Mouse (Mus musculus) thymus, adult 2 months (tissue): ENCODE measurements around the gene Dlg1. TPM values are rescaled to one million over a fixed set of nuclear protein-coding genes. Genes with fewer than 3 reads are reported as not detected.

Source experiments
- DNase-seq: peaks from one replicate; pipeline ENCODE4 v3.0.0; 2021
- H3K27ac ChIP-seq: fragments of 200-500 bp; 2 replicates; pipeline ENCODE4 v1.5.1; 2012; ENCODE audit warnings: low read length, control low read depth; ENCODE audit not compliant: control insufficient read depth, insufficient read depth
- H3K27me3 ChIP-seq: fragments of 200-500 bp; 2 replicates; pipeline ENCODE4 v1.6.1; 2012; ENCODE audit warnings: mild to moderate bottlenecking, low read length, moderate library complexity, mixed read lengths; ENCODE audit not compliant: control insufficient read depth, insufficient read depth
- H3K36me3 ChIP-seq: fragments of 200-500 bp; 2 replicates; pipeline ENCODE4 v1.6.1; 2012; ENCODE audit warnings: mild to moderate bottlenecking, low read length, moderate library complexity; ENCODE audit not compliant: control insufficient read depth, insufficient read depth
- H3K4me1 ChIP-seq: fragments of 200-500 bp; replicated peaks from 2 replicates; pipeline ENCODE4 v1.6.1; 2012; ENCODE audit warnings: low read length; ENCODE audit not compliant: control insufficient read depth, insufficient read depth
- H3K4me3 ChIP-seq: fragments of 200-500 bp; 2 replicates; pipeline ENCODE4 v1.5.1; 2012; ENCODE audit warnings: mild to moderate bottlenecking, low read length, control low read depth, moderate library complexity; ENCODE audit not compliant: control insufficient read depth, insufficient read depth
- CTCF ChIP-seq: fragments of 200-500 bp; IDR thresholded peaks from 2 replicates; pipeline ENCODE4 v1.5.1; 2012; ENCODE audit warnings: mild to moderate bottlenecking, control low read depth, low read length, moderate library complexity, borderline replicate concordance; ENCODE audit not compliant: control insufficient read depth, poor library complexity, insufficient read depth; ENCODE audit errors: extremely low read depth
- POLR2A ChIP-seq: fragments of 200-500 bp; IDR thresholded peaks from 2 replicates; pipeline ENCODE4 v1.6.1; 2012; ENCODE audit warnings: mild to moderate bottlenecking, low read length, control low read depth, moderate library complexity; ENCODE audit not compliant: control insufficient read depth, poor library complexity, insufficient read depth; ENCODE audit errors: extremely low read depth
- WGBS: fragments of 180-500 bp; shearing (Covaris S2); methylation state at CpG from one replicate; pipeline ENCODE4 v1.1.7; 2018; 5-methylcytosine and 5-hydroxymethylcytosine counted together
- polyA plus RNA-seq: library from polyadenylated mRNA; depleted of rRNA; stranded (reverse); fragments of >200 nt; gene quantifications from 2 replicates; pipeline ENCODE4 v1.2.3, GENCODE M21; 2012

Dlg1 gene
- polyA plus RNA-seq, 1 experiment = 18.9 TPM

- no peaks in the 10 kb centered on the region for H3K36me3 ChIP-seq
- WGBS = 79% methylated on average over 5 of the region's 5 CpGs
- TF ChIP-seq POLR2A (no peak), CTCF (no peak)
- no peak overlapping the region for H3K27ac ChIP-seq
- no peak overlapping the region for H3K4me3 ChIP-seq
- no peaks in the 10 kb centered on the region for H3K27me3 ChIP-seq
- no peaks in the 10 kb centered on the region for H3K4me1 ChIP-seq
- no peak for DNase-seq
These were observed 9.6 kb upstream of the Dlg1 start for GRCm38 (mm10) chr16:31653616-31654015.

GRCm38 (mm10) chr16:31654021-31654420 is 9.2 kb upstream of the Dlg1 start:
- 93% methylated on average over 7 of the region's 7 CpGs for WGBS
- H3K4me1 ChIP-seq = no peaks in the 10 kb centered on the region
- H3K4me3 ChIP-seq = no peak overlapping the region
- no peaks in the 10 kb centered on the region for H3K27me3 ChIP-seq
- no peak for DNase-seq
- TF ChIP-seq POLR2A (no peak), CTCF (no peak)
- no peaks in the 10 kb centered on the region for H3K36me3 ChIP-seq
- no peak overlapping the region for H3K27ac ChIP-seq

- 54% methylated on average over 2 of the region's 2 CpGs for WGBS
These were observed 7.7 kb upstream of the Dlg1 start for GRCm38 (mm10) chr16:31655531-31655930.

GRCm38 (mm10) chr16:31657502-31657901 is 5.7 kb upstream of the Dlg1 start:
- no peak overlapping the region for H3K4me3 ChIP-seq
- no peak overlapping the region for H3K27ac ChIP-seq
- WGBS = 7% methylated on average over 2 of the region's 2 CpGs
- DNase-seq = no peak
- TF ChIP-seq CTCF (no peak), POLR2A (no peak)
- H3K27me3 ChIP-seq = no peaks in the 10 kb centered on the region
- no peaks in the 10 kb centered on the region for H3K36me3 ChIP-seq
- 0 out of 2 replicates have a peak, but pooled peaks cover 2% of the 10 kb centered on the region for H3K4me1 ChIP-seq

More at GRCm38 (mm10) chr16:31655531-31655930, 7.7 kb upstream of the Dlg1 start:
- H3K4me1 ChIP-seq = 0 out of 2 replicates have a peak, but pooled peaks cover 2% of the 10 kb centered on the region
- no peak overlapping the region for H3K27ac ChIP-seq
- TF ChIP-seq POLR2A = no peak
- no peak for TF ChIP-seq CTCF
- H3K36me3 ChIP-seq = no peaks in the 10 kb centered on the region
- DNase-seq = no peak
- H3K4me3 ChIP-seq = no peak overlapping the region
- H3K27me3 ChIP-seq = no peaks in the 10 kb centered on the region

- no peak overlapping the region for H3K4me3 ChIP-seq
- DNase-seq = no peak
- H3K4me1 ChIP-seq = 0 out of 2 replicates have a peak, but pooled peaks cover 5% of the 10 kb centered on the region
- H3K36me3 ChIP-seq = no peaks in the 10 kb centered on the region
- TF ChIP-seq POLR2A (no peak), CTCF (no peak)
- H3K27me3 ChIP-seq = no peaks in the 10 kb centered on the region
- 61% methylated on average over 6 of the region's 6 CpGs for WGBS
- no peak overlapping the region for H3K27ac ChIP-seq
These were observed 4.5 kb upstream of the Dlg1 start for GRCm38 (mm10) chr16:31658539-31659334.

GRCm38 (mm10) chr16:31659453-31659852 is 3.8 kb upstream of the Dlg1 start:
- Histone ChIP-seq H3K27ac (no peak overlapping the region), H3K4me1 (0 out of 2 replicates have a peak, but pooled peaks cover 5% of the 10 kb centered on the region), H3K27me3 (no peaks in the 10 kb centered on the region), H3K36me3 (no peaks in the 10 kb centered on the region), H3K4me3 (no peak overlapping the region)
- no peak for DNase-seq
- TF ChIP-seq CTCF (no peak), POLR2A (no peak)
- 23% methylated on average over 5 of the region's 5 CpGs for WGBS
